Mouse (Mus musculus): ENCODE measurements around the gene Izumo3.

- TF ChIP-seq CTCF (IDR thresholded peaks at IDR 0.05; ENCODE audit: low read depth, low read length) (no peak), POLR2AphosphoS5 (IDR thresholded peaks at IDR 0.05; ENCODE audit: insufficient replicate concordance, low read depth, low read length) (no peak), GATA1 (IDR thresholded peaks at IDR 0.05; ENCODE audit: borderline replicate concordance, low read length) (no peak), TAL1 (conservative IDR thresholded peaks at IDR 0.05; ENCODE audit: low read depth, low read length) (no peak), GATA2 (IDR thresholded peaks at IDR 0.05; ENCODE audit: borderline replicate concordance, low read depth, low read length) (no peak)
Observed at GRCm38 (mm10) chr4:92097386-92097785, 49.6 kb downstream of the Izumo3 start.
